Mouse (Mus musculus) CH12.LX (cell line): ENCODE measurements at regions not wholly inside any gene's neighbourhood (a gene's known extent, or its start where the extent isn't known, plus 50 kb on each side); places are given as distances from the start of the nearest gene placed in this dataset.
A peak's percentile ranks its signal among the peaks of the same experiment; 100 is the strongest.

Experiments used
- DNase-seq: peaks from one replicate; pipeline ENCODE4 v3.0.0-alpha.2; 2013; ENCODE audit errors: extremely low read depth
- H3K27ac ChIP-seq: 2 replicates; pipeline ENCODE4 v1.5.1; 2012; ENCODE audit warnings: low read depth, mild to moderate bottlenecking, control low read depth, moderate library complexity; ENCODE audit not compliant: insufficient read depth
- H3K27me3 ChIP-seq: replicated peaks from 2 replicates; pipeline ENCODE3; 2012; ENCODE audit warnings: inconsistent platforms
- H3K36me3 ChIP-seq, 2 experiments: replicated peaks in 1 of 2; 2 replicates each; pipeline versions ENCODE3 to v1.6.1; 2012; ENCODE audit warnings: inconsistent platforms in 1 of 2, low read length in 1 of 2, mild to moderate bottlenecking in 1 of 2, mixed read lengths in 1 of 2, moderate library complexity in 1 of 2; ENCODE audit not compliant: control insufficient read depth in 1 of 2, insufficient read depth in 1 of 2
- H3K4me1 ChIP-seq, 2 experiments: 2 replicates each; pipeline ENCODE4 v1.6.1; 2012; ENCODE audit warnings: inconsistent platforms in 1 of 2, moderate library complexity in 1 of 2; ENCODE audit not compliant: insufficient read depth in 2 of 2, control insufficient read depth in 1 of 2
- H3K4me2 ChIP-seq: 2 replicates; pipeline ENCODE4 v1.6.1; 2012; ENCODE audit warnings: low read depth, mild to moderate bottlenecking, control low read depth; ENCODE audit not compliant: poor library complexity, insufficient read depth, severe bottlenecking
- H3K4me3 ChIP-seq, 3 experiments: fragments of 150-350 bp in 1 of 3; sonication (generic) in 1 of 3; replicated peaks in 1 of 3; 2 replicates each; pipeline versions ENCODE3 to v1.5.1; 2011 to 2012; ENCODE audit warnings: low read depth in 2 of 3, low read length in 2 of 3, mild to moderate bottlenecking in 2 of 3, moderate library complexity in 2 of 3, control low read depth in 1 of 3, improper control_type of control experiment in 1 of 3, inconsistent platforms in 1 of 3, mixed read lengths in 1 of 3; ENCODE audit not compliant: poor library complexity in 1 of 3
- H3K79me2 ChIP-seq: replicated peaks from 2 replicates; pipeline ENCODE4 v1.6.1; 2012; ENCODE audit warnings: mild to moderate bottlenecking, moderate library complexity; ENCODE audit not compliant: control insufficient read depth, poor library complexity, insufficient read depth, severe bottlenecking; ENCODE audit errors: extremely low read depth
- H3K9ac ChIP-seq: 2 replicates; pipeline ENCODE4 v1.6.1; 2012; ENCODE audit warnings: low read depth, mild to moderate bottlenecking, control low read depth, moderate library complexity; ENCODE audit not compliant: insufficient read depth
- H3K9me3 ChIP-seq: replicated peaks from 2 replicates; pipeline ENCODE3; 2012; ENCODE audit warnings: low read length, inconsistent platforms, mixed read lengths
- CHD1 ChIP-seq: IDR thresholded peaks from 2 replicates; pipeline ENCODE4 v1.6.1; 2012; ENCODE audit warnings: low read depth, low read length, improper control_type of control experiment, inconsistent platforms
- CTCF ChIP-seq, 2 experiments: IDR thresholded peaks in 1 of 2; conservative IDR thresholded peaks in 1 of 2; 2 replicates each; pipeline ENCODE4 v1.5.1; 2011 to 2012; ENCODE audit warnings: low read depth in 2 of 2, low read length in 2 of 2, improper control_type of control experiment in 1 of 2, inconsistent platforms in 1 of 2, mild to moderate bottlenecking in 1 of 2, moderate library complexity in 1 of 2
- ELF1 ChIP-seq: IDR thresholded peaks from 2 replicates; pipeline ENCODE4 v1.6.1; 2014; ENCODE audit warnings: low read depth, mild to moderate bottlenecking, inconsistent platforms, low read length, improper control_type of control experiment
- EP300 ChIP-seq: IDR thresholded peaks from 2 replicates; pipeline ENCODE4 v1.6.1; 2011; ENCODE audit warnings: low read length, improper control_type of control experiment
- ETS1 ChIP-seq: conservative IDR thresholded peaks from 2 replicates; pipeline ENCODE4 v1.6.1; 2012; ENCODE audit warnings: low read depth, mild to moderate bottlenecking, inconsistent platforms, low read length, improper control_type of control experiment, moderate library complexity
- JUN ChIP-seq: IDR thresholded peaks from 2 replicates; pipeline ENCODE4 v1.6.1; 2011; ENCODE audit warnings: low read depth, mild to moderate bottlenecking, low read length, improper control_type of control experiment, moderate library complexity; ENCODE audit not compliant: insufficient read depth
- JUND ChIP-seq: conservative IDR thresholded peaks from 2 replicates; pipeline ENCODE4 v1.6.1; 2011; ENCODE audit warnings: low read depth, low read length, improper control_type of control experiment
- KAT2A ChIP-seq: IDR thresholded peaks from 2 replicates; pipeline ENCODE4 v1.6.1; 2012; ENCODE audit warnings: low read length, improper control_type of control experiment, inconsistent platforms; ENCODE audit not compliant: insufficient replicate concordance
- MAZ ChIP-seq: IDR thresholded peaks from 2 replicates; pipeline ENCODE4 v1.6.1; 2012; ENCODE audit warnings: low read depth, mild to moderate bottlenecking, inconsistent platforms, low read length, improper control_type of control experiment, moderate library complexity
- MEF2A ChIP-seq: IDR thresholded peaks from 2 replicates; pipeline ENCODE4 v1.6.1; 2014; ENCODE audit warnings: low read depth, mild to moderate bottlenecking, inconsistent platforms, low read length, improper control_type of control experiment, borderline replicate concordance
- MXI1 ChIP-seq: IDR thresholded peaks from 2 replicates; pipeline ENCODE4 v1.6.1; 2011; ENCODE audit warnings: mild to moderate bottlenecking, low read depth, low read length, improper control_type of control experiment
- POLR2AphosphoS2 ChIP-seq: IDR thresholded peaks from 2 replicates; pipeline ENCODE4 v1.6.1; 2011; ENCODE audit warnings: low read depth, low read length, improper control_type of control experiment
- RAD21 ChIP-seq: IDR thresholded peaks from 2 replicates; pipeline ENCODE4 v1.6.1; 2011; ENCODE audit warnings: low read depth, mild to moderate bottlenecking, low read length, improper control_type of control experiment, moderate library complexity
- SIN3A ChIP-seq: IDR thresholded peaks from 2 replicates; pipeline ENCODE4 v1.6.1; 2012; ENCODE audit warnings: low read length, improper control_type of control experiment, inconsistent platforms
- SMC3 ChIP-seq: IDR thresholded peaks from 2 replicates; pipeline ENCODE4 v1.6.1; 2011; ENCODE audit warnings: low read depth, low read length, improper control_type of control experiment
- UBTF ChIP-seq: IDR thresholded peaks from 2 replicates; pipeline ENCODE4 v1.6.1; 2012; ENCODE audit warnings: low read depth, mild to moderate bottlenecking, inconsistent platforms, low read length, improper control_type of control experiment, moderate library complexity
- USF1 ChIP-seq: IDR thresholded peaks from 2 replicates; pipeline ENCODE4 v1.6.1; 2014; ENCODE audit warnings: low read depth, mild to moderate bottlenecking, inconsistent platforms, low read length, improper control_type of control experiment
- ZC3H11A ChIP-seq: IDR thresholded peaks from 2 replicates; pipeline ENCODE4 v1.6.1; 2012; ENCODE audit warnings: low read depth, mild to moderate bottlenecking, inconsistent platforms, low read length, improper control_type of control experiment
- ZMIZ1 ChIP-seq: IDR thresholded peaks from 2 replicates; pipeline ENCODE4 v1.6.1; 2012; ENCODE audit warnings: low read depth, mild to moderate bottlenecking, inconsistent platforms, low read length, improper control_type of control experiment
- dilution Hi-C: fragments of 300-500 bp; cut with MboI; formaldehyde crosslinking; loops from 2 replicates; pipeline ENCODE4 v1.14.3; 2020; ENCODE audit warnings: low sequenced_read_pairs; ENCODE audit not compliant: extremely low pct_unique_long_range_greater_than_20kb, extremely low pct_ligation_motif_present
- in situ Hi-C: fragments of 300-500 bp; cut with MboI; formaldehyde crosslinking; loops from 3 replicates; pipeline ENCODE4 v1.14.3; 2019; ENCODE audit warnings: low sequenced_read_pairs, low pct_ligation_motif_present, low pct_unique_long_range_greater_than_20kb, mixed read lengths

DNA sequence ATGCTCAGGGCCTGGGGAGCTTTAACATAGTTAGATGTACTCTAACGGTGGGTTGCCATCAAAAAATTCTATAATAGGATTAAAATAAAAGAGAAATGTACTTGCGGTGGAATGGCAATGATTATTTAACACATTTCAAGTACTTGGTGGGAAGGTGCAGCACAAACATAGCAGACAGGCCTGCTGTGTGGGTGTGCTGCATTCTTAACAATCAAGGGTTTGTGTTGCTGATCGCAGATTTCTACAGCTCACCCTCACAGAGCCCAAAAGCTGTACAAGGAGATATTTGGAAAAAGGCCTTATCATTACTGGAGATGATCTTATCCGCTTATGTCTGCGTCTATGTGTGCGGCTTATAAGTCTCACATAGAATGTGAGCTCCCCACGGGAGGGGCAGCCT is 281.2 kb downstream of the Olfm4 start:
- H3K27me3 ChIP-seq: no peaks in the 10 kb centered on the region
- no peak overlapping the region for H3K4me2 ChIP-seq
- peaks cover 17% of the 10 kb centered on the region for H3K9me3 ChIP-seq
- H3K79me2 ChIP-seq: no peaks in the 10 kb centered on the region
- in situ Hi-C loops: no loop called here
- no peaks in the 10 kb centered on the region for H3K4me1 ChIP-seq
- DNase-seq: no peak
- no peak overlapping the region for H3K27ac ChIP-seq
- dilution Hi-C loops: no loop called here
- no peak overlapping the region for H3K4me3 ChIP-seq
- H3K9ac ChIP-seq: no peak overlapping the region
- no peaks in the 10 kb centered on the region for H3K36me3 ChIP-seq
- no peak for TF ChIP-seq ZMIZ1
- TF ChIP-seq ZC3H11A: no peak
- no peak for TF ChIP-seq RAD21
- TF ChIP-seq JUND: no peak
- TF ChIP-seq KAT2A: no peak
- TF ChIP-seq POLR2AphosphoS2: no peak
- no peak for TF ChIP-seq USF1
- TF ChIP-seq SIN3A: no peak
- no peak for TF ChIP-seq EP300
- TF ChIP-seq MEF2A: no peak
- no peak for TF ChIP-seq ETS1

DNA sequence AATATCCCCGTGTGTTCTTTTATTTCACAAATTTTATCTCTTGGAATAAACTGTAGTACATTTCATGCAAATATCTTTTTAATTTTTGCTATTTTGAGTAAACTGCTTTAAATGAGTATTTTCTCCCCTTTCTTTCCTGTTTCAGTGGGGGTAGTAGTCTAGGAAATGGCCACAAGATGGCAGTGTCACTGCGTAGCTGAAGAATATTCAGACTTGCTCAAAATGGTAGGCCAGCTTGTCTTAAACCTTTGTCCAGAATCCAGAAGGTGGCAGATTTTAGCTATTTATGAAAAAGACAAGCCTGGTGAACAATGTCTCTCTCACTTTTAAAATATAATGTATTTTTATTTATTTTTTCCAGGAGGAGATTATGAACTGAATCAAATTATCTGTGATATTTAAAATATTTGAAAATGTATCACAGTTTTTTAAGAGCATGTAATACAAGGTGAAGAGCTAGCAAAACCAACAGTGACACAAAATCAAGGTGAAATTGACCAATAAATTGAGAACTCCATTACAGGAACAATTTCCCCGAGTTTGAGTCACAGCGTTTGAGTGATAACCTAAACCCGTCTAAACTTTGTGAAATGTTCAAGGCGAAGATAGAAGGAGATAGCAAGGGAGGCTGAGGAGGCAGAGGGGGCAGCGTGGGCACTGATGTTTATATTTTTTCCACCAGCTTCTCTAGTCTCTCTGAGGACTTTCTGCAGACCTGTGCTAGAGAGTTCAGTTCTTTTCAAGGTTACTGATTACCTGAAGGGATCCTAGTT is 285.5 kb downstream of the Olfm4 start:
- dilution Hi-C loops (no loop called here), in situ Hi-C loops (no loop called here)
- no peak for TF ChIP-seq CHD1
- peak; percentile 86 for TF ChIP-seq RAD21
- no peak for TF ChIP-seq MXI1
- TF ChIP-seq ELF1: no peak
- TF ChIP-seq CTCF (conservative IDR thresholded peaks at IDR 0.05 in 1 of 2, IDR thresholded peaks at IDR 0.05 in 1 of 2; ENCODE audit: low read depth in 2 of 2, low read length in 2 of 2): peak; percentile 33 to 85; a peak in 3 of 4 replicates
- no peak for TF ChIP-seq JUN
- peak; percentile 65 for TF ChIP-seq SMC3
- TF ChIP-seq MAZ: no peak
- TF ChIP-seq UBTF: no peak
- Histone ChIP-seq H3K27me3 (peaks cover 4% of the 10 kb centered on the region), H3K4me1 (no peaks in the 10 kb centered on the region), H3K9ac (no peak overlapping the region), H3K36me3 (no peaks in the 10 kb centered on the region), H3K9me3 (peaks cover 7% of the 10 kb centered on the region), H3K27ac (no peak overlapping the region), H3K4me2 (no peak overlapping the region), H3K4me3 (no peak overlapping the region), H3K79me2 (no peaks in the 10 kb centered on the region)
- peak; percentile 49 for DNase-seq
